Mouse (Mus musculus) spleen, postnatal 0 days (tissue): ENCODE data around the gene Pdlim3. TPM values are rescaled to one million over a fixed set of nuclear protein-coding genes. Genes with fewer than 3 reads are reported as not detected.

Experiments used
- polyA plus RNA-seq: library from polyadenylated mRNA; unstranded; fragments of >200 nt; fragmentation: Nextera tagmentation; extraction: Ambion mirVana; gene quantifications from 2 replicates; pipeline ENCODE4 v1.2.1, GENCODE M21; 2015

Gene Pdlim3
- 19.9 TPM in 2 replicates for polyA plus RNA-seq

DNA sequence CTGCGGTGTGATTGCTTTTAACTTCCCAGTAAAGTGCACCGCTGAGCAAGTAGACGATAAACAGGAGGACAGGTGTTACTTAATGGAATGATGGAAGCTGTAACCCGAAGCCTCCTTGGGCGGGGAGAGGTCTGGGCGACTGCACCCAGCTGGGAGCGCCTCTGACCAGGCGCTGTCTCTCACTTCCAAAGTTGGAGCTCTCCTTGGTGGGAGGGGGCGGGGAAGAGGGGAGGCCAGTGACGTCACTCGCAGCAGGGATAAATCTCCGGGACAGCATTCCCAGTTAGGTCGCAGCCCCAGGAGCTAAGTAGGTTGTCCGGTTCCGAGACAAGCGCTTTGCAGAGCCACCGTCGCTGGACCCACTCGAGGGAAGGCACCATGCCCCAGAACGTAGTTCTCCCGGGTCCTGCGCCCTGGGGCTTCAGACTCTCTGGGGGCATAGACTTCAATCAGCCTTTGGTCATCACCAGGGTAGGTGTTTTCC is at the start of gene Pdlim3:
TSS of gene Pdlim3 (plus strand) at position 260 of the 484 bp plus-strand sequence.

DNA sequence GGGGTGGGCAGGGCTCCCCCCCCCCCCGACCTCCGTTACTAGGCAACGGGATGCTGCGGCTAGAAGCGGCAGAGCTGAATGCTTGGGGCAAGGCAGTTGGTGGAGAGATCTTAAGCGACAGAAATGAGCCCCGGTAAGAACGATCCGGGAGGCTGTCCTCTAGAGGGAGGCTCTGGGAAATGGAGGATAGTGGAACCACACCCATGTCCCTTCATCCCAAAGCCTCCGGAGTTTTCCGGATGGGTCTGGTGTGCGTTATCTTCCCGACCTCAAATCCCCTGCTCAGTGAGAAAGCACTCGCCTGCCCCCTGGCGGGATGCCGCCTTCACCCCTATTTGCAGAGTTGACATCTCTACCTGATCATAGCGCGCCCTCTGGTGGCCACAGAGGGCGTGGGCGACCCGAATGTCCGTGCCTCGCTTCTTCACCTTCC is 49.3 kb downstream of the Pdlim3 start, which contains the start of gene Ccdc110:
TSS of gene Ccdc110 (plus strand) at position 38 of the 433 bp plus-strand sequence.

Other genes with a start within 250 kb of the Pdlim3 start
- 0.07 TPM in 1 of 2 replicates, not detected in the other for gene Ccdc110, start 49.2 kb downstream of the Pdlim3 start, polyA plus RNA-seq
- gene 1700029J07Rik, start 89.8 kb downstream of the Pdlim3 start, polyA plus RNA-seq: 1.1 and 1.3 TPM in 2 replicates
- gene Ufsp2, start 90.1 kb downstream of the Pdlim3 start, polyA plus RNA-seq: 48.6 and 53.0 TPM in 2 replicates
- gene Lrp2bp, start 113.8 kb downstream of the Pdlim3 start, polyA plus RNA-seq: 0.04 and 0.18 TPM in 2 replicates
- gene Ankrd37, start 120.2 kb downstream of the Pdlim3 start, polyA plus RNA-seq: 3.7 and 4.0 TPM in 2 replicates